Mouse (Mus musculus) frontal cortex, postnatal 36 days (tissue): ENCODE measurements around the gene Abhd17a.

Experiments used
- DNase-seq, 2 experiments: peaks; one replicate each; pipeline ENCODE4 v3.0.0; 2022; ENCODE audit warnings: low spot score in 2 of 2

Abhd17a gene

DNA sequence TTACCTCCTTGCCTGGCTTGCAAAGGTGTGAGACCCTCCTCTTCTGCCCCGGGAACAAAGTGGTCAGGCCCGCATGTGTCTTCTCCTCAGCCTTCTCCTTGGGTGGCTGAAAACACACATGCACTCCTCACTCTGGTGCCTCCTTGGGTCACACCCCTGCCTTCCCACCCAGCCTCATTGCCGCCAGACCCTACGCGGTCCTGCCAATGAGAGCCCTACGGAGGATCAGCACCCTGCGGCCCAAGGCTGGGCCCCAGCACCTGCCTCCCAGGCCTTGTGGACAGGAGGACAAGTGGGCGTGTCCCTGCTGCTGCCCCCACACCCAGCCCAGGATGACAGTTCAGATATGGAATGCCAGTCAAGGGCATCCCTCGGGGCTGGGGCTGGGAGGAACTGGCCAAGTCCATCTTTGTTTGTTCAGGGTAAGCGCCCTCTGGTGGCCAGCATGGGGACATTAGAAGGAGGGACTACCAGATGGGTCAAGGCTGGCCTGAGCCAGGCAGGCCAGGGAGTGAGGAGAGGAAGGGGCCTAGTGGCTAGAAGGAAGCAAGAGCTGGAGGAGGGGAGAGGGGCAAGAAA lies 41.6 kb downstream of the Abhd17a start:
- DNase-seq: no peak

GRCm38 (mm10) chr10:80547539-80547938 lies 42.6 kb downstream of the Abhd17a start:
- DNase-seq: no peak

DNA sequence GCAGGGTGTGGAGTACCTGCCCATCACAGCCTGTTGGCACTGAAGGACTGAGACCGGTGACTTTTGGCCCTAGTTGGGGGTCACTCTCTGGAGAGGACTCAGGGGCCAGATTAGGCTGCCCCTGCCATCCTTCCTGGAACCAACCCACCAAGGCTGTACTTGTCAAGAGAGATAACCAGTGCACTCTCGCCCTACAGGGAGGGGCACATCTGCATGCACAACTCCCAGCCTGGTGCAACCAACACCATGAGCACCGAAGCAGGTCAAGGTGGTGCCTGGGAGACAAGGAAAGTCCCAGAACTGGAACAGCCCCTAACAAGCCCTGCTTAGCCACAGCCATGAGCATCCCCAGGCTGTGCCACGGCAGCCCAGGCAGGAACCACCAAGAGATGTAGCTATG lies 43.2 kb downstream of the Abhd17a start:
- no peak for DNase-seq

DNA sequence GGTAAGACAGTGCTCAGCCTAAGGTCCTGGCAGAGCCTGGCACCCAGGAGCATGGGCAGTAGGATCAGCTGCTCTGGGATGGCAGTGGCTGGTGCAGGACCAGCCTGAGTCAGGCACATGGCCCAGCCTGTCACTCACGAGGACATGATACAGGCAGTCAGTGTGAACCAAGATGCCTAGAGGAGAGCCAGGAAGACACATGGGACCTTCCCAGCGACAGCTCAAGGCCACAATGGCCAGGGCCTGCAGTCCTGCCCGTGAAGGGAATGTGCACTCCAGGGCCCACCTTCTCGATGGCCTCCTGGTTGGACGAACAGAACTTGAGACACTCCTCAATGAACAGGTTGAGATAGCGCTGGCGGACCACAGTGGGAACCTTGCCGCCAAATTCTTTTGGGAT lies 44.6 kb downstream of the Abhd17a start:
- DNase-seq: no peak

- no peak for DNase-seq
Measured at GRCm38 (mm10) chr10:80543873-80544272, 46.3 kb downstream of the Abhd17a start.

DNA sequence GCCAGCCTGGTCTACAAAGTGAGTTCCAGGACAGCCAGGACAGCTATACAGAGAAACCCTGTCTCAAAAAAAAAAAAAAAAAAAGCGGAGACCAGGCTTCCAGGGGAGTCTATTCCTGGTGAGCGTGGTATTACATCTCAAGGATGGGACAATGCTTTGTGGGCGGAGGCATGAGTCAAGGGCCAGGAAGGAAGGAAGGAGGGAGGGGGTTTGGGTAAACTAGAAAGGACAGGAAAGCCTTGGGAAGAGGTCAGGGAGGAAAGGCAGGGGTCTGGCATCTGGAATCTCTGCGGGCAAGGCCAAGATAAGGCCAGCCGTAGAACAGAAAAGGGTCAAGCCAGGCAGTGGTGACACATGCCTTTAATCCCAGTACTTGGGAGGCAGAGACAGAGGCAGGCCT lies 50.6 kb downstream of the Abhd17a start:
- no peak for DNase-seq

GRCm38 (mm10) chr10:80538710-80539394 lies 51.3 kb downstream of the Abhd17a start, which contains the start of gene Atp8b3:
Gene Atp8b3 (minus strand): TSS chr10:80539124.
- DNase-seq: no peak

DNA sequence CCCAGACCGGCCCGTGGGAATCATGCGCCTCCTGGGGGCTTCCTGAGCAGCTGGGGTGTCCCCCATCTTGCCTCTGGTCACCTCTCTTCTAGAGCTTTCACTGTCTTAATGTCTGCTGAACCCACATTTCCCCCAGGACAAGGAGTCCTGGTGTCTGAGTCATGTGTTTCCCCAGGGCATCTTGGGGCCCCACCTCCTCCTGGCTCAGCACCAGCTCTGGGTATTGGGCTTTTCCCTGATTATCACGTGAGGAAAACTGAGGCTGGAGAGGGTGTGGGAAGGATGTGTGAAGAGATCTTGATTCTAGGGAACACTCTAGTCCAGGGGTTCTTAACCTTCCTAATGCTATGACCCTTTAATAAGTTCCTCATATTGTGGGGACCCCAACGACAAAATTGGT lies 52.0 kb downstream of the Abhd17a start:
- DNase-seq: no peak

- no peak for DNase-seq
Measured at GRCm38 (mm10) chr10:80535711-80536110, 54.4 kb downstream of the Abhd17a start.

- DNase-seq: no peak
Measured at GRCm38 (mm10) chr10:80535071-80535470, 55.1 kb downstream of the Abhd17a start.

- no peak for DNase-seq
Measured at GRCm38 (mm10) chr10:80533704-80534103, 56.4 kb downstream of the Abhd17a start.
